Mouse (Mus musculus): ENCODE results near the gene Rasa3.

Rasa3 gene

DNA sequence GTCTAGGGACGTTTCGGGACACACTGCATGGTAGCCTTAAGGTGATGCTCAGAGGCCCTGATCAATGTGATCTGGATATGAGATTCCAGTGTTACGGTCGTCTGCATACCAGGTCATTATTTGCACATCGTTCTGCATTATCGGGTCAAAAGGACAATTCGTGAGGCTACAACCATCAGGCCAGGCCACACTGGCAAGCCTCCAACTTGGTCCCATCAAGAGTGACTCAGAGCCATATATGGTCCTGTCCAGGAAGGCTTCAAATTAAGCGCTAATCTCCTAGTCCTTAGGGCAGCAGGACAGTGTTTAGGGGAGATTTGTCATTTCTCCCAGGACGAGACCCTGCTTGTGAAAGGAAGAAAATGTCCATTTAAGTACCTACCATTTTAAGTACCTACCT is 63.3 kb downstream of the Rasa3 start:
- DNase-seq = no peak

GRCm38 (mm10) chr8:13611702-13612101 is 65.7 kb downstream of the Rasa3 start:
- no peak for DNase-seq

- DNase-seq = no peak
Measured at GRCm38 (mm10) chr8:13609971-13610370, 67.4 kb downstream of the Rasa3 start.

DNA sequence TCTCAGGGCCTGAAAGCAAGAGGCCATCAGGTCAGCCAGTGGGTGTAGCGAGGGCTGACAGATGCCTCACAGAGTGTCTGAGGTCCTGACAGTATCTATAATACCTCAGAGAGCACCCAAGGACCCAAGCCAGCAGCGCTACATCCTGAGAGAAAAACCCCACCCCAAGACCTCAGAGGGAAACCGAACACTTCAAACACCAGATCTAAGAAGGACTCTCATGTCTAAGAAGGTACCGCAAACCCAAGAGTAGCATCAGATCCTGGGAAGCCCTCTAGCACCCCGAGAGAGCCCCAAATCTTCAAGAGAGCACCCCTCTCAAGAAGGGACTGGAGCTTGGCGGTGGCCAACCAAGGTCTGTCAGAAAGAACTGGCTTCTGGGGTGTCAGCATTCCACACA is 68.5 kb downstream of the Rasa3 start:
- no peak for DNase-seq

DNA sequence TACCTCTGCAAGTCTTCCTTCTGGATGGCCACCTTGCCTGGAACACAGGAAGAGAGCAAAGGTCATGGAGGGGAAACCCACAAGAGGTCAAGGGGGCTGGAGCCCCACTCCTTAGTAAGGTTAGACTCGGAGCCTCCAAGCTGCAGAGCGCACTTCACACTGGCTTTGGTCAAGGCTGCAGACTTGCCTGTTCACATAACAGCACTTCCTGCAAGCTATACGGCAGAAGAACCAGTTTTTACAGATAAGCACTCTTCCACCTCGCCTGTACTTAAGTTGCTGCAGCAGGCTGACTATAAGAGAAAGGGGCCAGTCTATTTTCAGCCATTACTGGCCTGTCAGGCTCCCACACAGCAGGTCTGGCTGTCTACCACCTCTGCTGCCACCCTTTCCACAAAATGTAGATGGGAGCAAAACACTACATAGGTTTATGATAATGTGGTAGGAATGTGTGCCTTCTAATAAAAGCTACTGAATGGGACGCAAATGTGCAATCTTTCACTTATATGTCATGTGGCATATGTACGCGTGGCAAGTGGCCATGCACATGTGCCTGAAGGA is 71.4 kb downstream of the Rasa3 start:
- no peak for DNase-seq

DNA sequence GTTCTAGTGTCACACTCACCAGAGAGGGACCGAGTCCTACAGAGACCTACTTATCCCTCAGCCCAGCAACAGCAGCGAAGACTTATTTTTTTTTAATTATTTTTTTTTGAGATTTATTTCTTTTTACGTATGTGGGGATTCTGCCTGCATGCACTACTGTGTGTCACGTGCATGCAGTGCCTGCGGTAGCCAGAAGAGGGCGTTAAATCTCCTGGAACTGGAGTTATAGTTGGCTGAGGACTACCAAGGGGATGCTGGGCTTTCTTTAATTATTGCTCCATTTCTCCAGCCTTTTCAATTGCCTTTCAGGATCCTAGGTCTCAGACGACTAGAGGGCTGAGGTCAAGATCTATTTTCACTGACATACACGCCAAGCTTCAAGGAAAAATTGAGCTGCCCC is 74.8 kb downstream of the Rasa3 start:
- DNase-seq = peak in 1 of 2 experiments; percentile 58

DNA sequence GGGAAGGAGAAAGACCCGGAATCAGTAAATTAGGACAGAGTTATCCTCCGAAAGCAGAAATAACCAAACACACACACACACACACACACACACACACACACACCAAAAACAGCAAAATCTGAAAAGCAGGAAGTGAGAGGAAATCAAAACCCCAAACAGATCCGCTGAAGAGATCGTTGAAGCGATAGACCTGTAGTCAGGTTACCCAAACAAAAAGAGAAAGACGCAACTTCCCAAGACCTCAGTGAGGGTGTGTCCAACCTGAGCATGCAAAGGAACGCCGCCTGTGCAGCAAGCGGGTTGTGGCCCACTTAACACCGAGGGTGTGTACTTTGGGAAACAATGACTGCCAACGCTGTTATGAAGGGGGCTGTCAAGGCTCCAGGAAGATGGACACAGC is 76.2 kb downstream of the Rasa3 start:
- DNase-seq = peak in 1 of 2 experiments; percentile 16

DNA sequence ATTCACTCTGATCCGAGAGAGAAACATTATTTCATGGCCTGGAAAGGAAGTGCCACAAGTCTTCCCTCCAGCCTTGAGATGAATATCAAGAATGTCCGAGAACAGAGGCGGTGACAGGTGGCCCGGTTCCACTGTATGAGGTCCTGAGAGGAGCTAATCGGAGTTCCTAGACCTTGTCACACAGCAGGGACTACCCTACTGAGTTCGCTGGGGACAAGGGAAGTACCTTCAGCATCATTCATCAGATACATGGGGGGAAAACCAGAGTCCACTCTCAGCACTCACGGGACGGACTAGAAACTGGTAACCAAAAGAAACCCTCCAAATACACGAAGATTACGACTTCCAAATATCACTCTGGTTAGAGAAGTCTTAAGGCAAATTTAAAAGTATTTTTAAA is 76.7 kb downstream of the Rasa3 start:
- DNase-seq = no peak

- peak; percentile 48 to 53 for DNase-seq
Measured at GRCm38 (mm10) chr8:13600204-13600603, 77.2 kb downstream of the Rasa3 start.

DNA sequence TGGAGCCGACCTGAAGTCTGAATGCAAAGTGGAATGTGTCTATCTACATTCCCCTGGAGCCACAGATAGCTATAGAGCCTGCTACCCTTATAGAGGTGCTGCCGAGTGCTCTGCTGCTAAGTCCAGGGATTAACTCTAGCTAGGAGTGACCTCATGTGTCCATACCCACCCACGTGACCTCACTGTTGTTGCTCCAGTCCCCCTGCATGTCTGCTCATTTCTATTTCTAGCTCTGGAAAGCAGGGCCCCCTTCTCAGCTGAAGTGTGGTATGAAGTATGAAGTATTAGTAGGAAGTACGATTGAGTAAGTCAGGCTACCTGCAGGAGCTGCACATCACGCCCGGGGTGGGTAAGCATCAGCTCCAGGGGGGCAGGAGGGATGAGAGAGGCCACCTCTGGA is 79.6 kb downstream of the Rasa3 start:
- no peak for DNase-seq

GRCm38 (mm10) chr8:13595861-13596260 is 81.5 kb downstream of the Rasa3 start:
- DNase-seq = peak in 1 of 2 experiments; percentile 46

- peak; percentile 15 to 17 for DNase-seq
Measured at GRCm38 (mm10) chr8:13594884-13595323, 82.5 kb downstream of the Rasa3 start.

DNA sequence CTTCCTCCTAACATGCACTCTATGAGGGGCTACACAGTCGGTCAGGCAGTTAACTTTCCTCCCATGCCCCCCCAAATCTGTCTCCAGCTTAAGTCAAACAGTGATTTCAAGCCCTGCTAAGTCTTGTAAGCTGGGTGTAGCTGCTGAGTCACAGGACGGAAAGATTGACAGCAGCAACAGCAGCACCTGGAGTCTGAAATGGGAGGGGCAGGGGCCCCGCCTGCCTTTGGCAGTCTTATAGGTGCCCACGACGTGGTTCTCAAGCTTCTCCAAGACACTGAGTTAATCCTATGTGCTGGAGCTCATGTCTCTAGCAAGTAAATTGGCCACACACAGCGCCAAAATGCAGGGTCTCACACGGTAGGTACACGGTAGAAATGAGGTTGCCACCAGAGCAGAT is 84.1 kb downstream of the Rasa3 start:
- DNase-seq = no peak

DNA sequence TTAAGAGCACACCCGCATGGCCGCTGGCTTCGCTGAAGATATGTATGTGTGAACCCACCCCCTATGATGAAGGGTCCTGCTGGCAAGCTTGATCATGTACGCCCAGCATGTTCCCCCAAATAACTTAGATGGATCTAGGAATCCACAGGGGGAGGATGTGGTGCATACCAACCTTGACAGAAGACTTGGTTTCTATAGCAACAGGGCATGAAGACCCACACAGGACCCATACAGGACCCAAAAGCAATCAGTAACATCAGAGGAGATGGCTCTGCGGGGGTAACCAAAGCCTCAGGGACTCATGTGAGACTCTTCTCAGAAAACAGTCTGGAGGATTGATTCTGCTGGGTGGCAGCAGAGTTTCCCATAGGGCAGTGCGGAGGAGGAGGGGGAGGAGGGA is 86.2 kb downstream of the Rasa3 start:
- no peak for DNase-seq

GRCm38 (mm10) chr8:13589071-13589470 is 88.3 kb downstream of the Rasa3 start:
- no peak for DNase-seq

DNA sequence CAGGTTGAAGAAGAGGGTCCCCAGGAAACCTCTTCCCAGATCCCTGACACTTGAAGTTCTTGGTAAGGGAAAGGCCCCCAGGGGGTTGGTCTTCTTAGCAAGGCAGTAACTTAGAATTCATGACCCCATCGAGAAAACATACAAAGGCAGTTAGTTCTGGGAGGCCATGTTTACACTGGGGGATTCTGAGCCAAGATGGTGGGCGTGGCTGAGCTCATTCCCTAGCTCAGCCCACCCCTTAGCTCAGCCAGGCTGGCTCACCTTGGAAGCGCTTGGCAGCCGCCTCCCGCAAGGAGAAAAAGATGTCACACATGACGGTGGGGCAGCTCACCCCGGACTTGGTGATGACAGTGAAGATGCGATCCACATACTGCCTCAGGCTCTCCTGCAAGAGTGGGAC is 92.8 kb downstream of the Rasa3 start:
- DNase-seq = no peak

DNA sequence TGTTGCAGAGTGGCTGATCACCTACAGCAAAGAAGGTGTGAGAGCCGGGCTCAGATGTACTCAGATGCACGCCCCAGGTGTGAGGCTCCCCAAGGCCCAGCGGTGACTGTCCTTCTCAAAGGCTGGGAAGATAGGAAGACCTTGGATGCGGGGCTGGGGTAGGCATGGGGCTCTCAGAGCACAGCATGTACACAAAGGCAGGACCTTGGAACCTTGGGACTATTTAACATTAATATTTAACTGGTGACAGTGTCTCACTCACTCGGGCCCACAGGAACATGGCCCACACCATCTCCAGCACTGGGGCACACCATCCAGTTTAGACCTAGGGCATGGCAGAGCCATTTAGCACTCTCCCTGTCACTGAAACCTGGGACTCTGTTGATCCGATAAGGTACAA is 99.5 kb downstream of the Rasa3 start:
- peak; percentile 40 to 44 for DNase-seq

GRCm38 (mm10) chr8:13571999-13572398 is 105.4 kb downstream of the Rasa3 start:
- no peak for DNase-seq

DNA sequence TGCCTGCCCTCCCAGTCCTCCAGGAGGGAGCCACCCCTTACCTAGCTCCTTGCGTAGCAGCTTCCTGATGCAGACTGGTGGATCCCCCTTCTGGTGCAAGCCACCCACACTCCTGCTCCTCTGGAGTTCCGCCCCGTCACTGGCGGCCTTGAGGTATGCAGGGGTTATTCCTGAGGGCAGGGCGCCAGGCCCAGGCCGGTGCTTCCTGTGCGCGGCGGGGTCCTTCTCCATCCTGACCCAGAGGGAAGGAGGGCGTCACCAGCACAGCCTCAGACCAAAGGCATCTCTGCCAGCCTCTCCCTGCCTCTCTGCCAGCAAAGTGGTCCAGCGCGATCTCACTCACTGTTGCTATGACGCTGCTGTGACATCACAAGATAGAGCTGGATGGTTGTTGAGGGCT is 115.3 kb downstream of the Rasa3 start, which contains the start of gene 1700029H14Rik:
1700029H14Rik (minus strand) TSS at position 344 of the 400 bp plus-strand sequence.
- peak; percentile 46 to 67 for DNase-seq

DNA sequence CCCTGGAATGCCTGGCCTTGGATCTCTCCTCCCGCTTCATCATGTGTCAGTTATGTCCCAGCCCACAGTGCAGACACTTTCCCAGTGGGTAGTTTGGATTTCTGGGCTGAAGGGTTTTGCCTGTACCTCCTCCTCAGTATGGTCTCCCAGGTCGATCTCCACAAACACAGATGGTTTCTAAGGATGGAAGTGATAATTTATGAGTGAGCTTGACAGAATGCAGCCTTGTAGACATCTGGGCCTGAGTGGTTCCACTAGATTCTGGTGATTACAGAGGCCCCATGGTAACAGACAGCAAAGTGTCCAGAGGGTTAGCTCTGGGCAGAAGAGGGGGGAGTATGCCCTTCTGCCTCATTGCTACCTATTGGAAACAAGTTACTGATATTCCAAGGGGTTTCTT is 119.9 kb downstream of the Rasa3 start:
- DNase-seq = no peak

DNA sequence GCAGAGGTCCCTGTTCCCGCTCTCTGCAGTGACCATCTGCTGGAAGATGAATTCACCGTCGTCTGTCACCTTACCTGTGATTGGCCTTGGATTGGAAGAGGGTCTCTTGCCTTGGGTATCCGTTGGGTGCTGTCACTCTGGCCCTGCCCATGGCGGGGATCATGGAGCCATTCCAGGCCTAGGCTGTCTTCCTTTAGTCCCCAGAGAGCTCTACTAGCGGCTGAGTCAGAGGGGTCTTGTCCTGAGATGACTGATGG is 125.9 kb downstream of the Rasa3 start:
- DNase-seq = no peak

DNA sequence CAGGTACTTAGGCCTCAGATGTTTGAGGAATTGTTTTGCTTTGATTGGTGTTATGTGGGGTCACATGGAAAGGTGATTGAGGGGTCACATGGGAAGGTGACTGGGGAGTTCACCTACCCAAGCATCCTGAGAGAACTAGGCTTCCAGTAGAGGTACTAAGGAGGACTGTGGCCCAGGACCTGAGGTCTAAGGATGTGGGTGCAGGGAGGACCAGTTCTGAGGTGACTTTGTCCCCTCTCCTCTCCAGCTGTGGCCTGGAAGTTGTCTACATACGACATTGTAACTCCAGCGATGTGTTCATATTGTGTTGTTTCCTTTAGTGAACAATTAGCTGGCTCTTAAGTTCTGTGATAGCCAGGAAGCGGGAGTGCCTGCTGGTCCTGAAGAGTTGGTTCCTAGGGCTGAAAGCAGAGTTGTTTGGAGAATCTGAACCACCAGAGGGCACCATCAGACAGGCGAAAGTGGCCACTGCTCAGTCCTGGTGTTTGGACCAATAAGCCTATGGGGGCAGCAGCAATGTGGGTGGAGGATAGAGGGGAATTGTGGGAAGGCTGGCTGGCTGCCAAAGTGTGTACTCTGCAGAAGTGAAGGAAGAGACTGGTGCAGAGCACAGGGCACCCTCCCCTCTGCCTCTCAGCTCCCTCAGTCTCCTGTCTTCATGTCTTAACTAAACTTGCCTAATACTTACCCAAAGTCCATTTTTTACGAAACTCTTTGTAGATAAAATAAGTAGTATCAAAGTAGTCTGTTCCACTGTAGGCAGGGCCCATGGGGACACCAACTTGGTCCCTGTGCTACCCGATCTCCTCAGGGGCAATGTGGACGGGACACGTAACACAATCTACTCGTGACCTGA is 126.5 kb downstream of the Rasa3 start:
- DNase-seq = peak; percentile 92 to 95

DNA sequence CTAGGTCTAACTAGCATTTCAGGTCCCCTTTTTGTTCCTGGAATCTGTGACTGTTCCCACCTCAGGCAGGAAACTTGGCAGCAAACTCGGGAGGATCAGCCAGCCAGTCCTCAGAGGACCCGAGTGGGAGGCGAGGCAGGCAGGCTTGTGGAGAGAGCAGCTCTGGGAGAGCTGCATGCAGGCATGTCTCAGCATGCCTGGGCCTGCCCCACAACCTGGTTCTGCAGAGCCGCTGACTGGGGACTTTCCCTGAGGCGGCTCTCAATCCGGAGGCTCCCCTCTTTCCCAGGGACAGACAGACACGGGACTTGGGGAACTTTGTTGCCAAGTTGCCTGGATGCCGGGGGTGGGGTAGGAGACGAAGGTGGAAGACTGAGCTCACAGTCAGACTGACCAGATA is 128.6 kb downstream of the Rasa3 start:
- peak; percentile 49 to 75 for DNase-seq

DNA sequence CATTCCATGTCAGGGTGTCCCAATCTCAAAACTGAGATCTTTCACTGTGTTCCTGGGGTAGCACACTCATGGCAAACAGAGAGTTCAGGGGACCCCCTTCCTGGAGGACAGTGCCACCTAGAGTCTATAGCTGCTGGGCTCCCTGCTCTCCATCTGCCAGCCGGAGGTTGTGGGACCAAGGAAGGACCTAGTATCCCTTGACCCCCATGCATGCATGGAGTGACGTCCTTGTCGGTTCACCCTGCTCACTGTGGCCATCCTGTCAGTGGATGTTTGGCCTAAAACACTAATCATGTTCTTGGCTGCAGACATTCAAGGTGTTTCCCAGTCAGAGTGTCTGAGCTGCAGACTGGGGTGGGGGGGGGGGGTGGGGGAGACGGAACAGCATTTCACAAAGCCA is 129.2 kb downstream of the Rasa3 start:
- DNase-seq = peak; percentile 63 to 73

DNA sequence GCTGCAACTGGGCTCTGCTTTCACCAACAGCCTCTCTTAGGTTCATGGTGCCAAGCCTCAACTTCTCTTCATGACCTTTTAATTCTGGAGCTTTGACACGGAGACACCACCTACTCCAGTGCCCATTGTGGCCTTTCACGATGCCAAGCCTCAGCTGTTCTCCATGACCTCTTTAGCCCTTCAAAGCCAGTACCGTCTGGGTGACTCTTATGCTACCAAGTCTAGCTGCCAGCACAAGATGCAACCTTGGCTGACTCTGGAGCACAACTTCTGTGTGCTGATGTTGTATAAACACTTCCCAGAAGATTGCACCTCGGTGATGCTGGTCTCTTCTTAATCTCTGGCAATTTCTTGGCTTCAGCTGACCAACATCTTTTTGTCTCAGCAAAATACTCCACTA is 131.0 kb downstream of the Rasa3 start:
- DNase-seq = no peak
